Mouse (Mus musculus) kidney, adult 8-10 months (tissue): ENCODE results near the gene Olfr380.

Experiments used
- DNase-seq, 2 experiments: peaks; one replicate each; pipeline ENCODE4 v3.0.0; 2022

Olfr380 gene

DNA sequence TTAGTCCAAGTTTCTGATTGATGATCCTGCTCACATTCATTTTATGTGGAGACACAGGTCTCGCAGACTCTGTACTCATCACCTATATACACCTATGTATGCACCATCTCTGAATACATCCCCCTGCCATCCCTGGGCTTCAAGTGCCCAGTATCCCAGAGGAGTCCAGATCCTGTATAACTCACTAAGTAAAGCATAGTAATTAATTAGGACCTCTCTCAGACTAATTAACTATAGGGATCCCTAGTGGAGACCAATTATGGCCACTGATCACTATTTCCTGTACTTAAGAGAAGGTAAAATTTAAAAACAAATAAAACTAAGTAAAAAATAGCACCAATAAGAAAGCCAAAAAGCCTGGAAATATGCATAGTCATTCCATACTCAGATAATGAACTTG lies at the start of gene Olfr380:
Gene Olfr380, minus strand, starts transcription at position 101 of the 400 bp plus-strand sequence.
- no peak for DNase-seq

DNA sequence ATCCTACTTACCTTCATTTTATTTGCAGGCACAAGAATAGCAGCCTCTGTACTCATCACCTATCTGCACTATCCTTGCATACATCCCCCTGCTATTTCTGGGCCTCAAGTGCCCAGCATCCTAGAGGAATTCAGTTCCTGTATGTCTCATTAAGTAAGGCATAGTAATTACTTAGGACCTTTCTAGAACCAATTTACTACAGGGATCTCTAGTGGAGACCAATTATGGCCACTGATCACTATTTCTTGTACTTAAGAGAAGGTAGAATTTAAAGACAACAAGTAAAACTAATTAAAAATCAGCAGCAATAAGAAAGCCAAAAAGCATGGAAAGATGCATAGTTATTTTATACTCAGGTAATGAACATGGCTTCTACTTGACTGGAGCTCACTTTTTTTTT lies 34.2 kb upstream of the Olfr380 start, which contains the start of gene Olfr381:
Gene Olfr381, minus strand, starts transcription at position 101 of the 400 bp plus-strand sequence.
- DNase-seq, result no peak

DNA sequence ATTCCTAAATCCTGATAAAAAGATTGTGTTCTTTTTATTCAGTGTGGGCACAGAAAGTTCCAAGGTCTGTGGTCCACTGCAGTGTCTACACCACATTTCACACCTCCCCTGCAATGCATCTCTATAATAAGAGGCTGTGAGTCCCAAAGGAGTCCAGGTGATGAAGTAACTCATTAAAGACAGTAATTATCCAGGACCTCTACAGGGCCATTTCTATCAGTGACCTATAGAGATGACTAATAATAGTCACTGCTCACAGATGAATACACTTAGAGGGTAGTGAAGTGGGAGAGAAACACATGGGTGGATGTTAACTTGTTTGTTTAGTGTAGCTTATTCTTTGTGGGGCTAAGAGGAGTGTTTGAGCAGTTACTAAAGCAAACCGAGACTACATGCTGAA lies 28.9 kb downstream of the Olfr380 start, which contains the start of gene Olfr378:
Gene Olfr378, minus strand, starts transcription at position 101 of the 400 bp plus-strand sequence.
- DNase-seq, result no peak
